Mouse (Mus musculus) liver, embryonic 13.5 days (tissue): ENCODE results near the gene Zfp872. TPM values are rescaled to one million over a fixed set of nuclear protein-coding genes. Genes with fewer than 3 reads are reported as not detected.

Experiments used
- ATAC-seq: fragments of 200-750 bp; cut with Nextera tagmentation; 2 replicates; pipeline ENCODE4 v1.8.0; 2017; ENCODE audit warnings: low read depth, mild to moderate bottlenecking, moderate number of reproducible peaks, moderate library complexity
- DNase-seq: peaks from one replicate; pipeline ENCODE4 v3.0.0; 2022
- H3K27ac ChIP-seq: fragments of 300-500 bp; sonication (generic); 2 replicates; pipeline ENCODE4 v1.5.1; 2015; ENCODE audit warnings: moderate library complexity, mild to moderate bottlenecking, inconsistent platforms
- H3K27me3 ChIP-seq: fragments of 300-500 bp; sonication (generic); 2 replicates; pipeline ENCODE4 v1.6.1; 2015; ENCODE audit warnings: mild to moderate bottlenecking, inconsistent platforms
- H3K36me3 ChIP-seq: fragments of 300-500 bp; sonication (generic); 2 replicates; pipeline ENCODE4 v1.6.1; 2015; ENCODE audit warnings: mild to moderate bottlenecking, inconsistent platforms
- H3K4me1 ChIP-seq: fragments of 300-500 bp; sonication (generic); replicated peaks from 2 replicates; pipeline ENCODE4 v1.6.1; 2015; ENCODE audit warnings: inconsistent platforms
- H3K4me2 ChIP-seq: fragments of 300-500 bp; sonication (generic); 2 replicates; pipeline ENCODE4 v1.6.1; 2015; ENCODE audit warnings: inconsistent platforms, mild to moderate bottlenecking, moderate library complexity
- H3K4me3 ChIP-seq: fragments of 300-500 bp; sonication (generic); replicated peaks from 2 replicates; pipeline ENCODE4 v1.5.1; 2015; ENCODE audit warnings: mild to moderate bottlenecking, inconsistent platforms
- H3K9ac ChIP-seq: fragments of 300-500 bp; sonication (generic); 2 replicates; pipeline ENCODE4 v1.6.1; 2015; ENCODE audit warnings: mild to moderate bottlenecking, inconsistent platforms
- H3K9me3 ChIP-seq: fragments of 300-500 bp; sonication (generic); replicated peaks from 2 replicates; pipeline ENCODE4 v1.6.1; 2016; ENCODE audit warnings: inconsistent platforms
- WGBS: fragments of 180-500 bp; shearing (Covaris S2); methylation state at CpG from one replicate; pipeline ENCODE4 v1.1.7; 2015; ENCODE audit not compliant: insufficient replicate concordance; 5-methylcytosine and 5-hydroxymethylcytosine counted together
- polyA plus RNA-seq: library from polyadenylated mRNA; unstranded; fragments of >200 nt; fragmentation: Nextera tagmentation; extraction: Ambion mirVana; gene quantifications from 2 replicates; pipeline ENCODE4 v1.2.1, GENCODE M21; 2015

Zfp872 gene
- polyA plus RNA-seq, 1 experiment from 2014 or later: not detected

DNA sequence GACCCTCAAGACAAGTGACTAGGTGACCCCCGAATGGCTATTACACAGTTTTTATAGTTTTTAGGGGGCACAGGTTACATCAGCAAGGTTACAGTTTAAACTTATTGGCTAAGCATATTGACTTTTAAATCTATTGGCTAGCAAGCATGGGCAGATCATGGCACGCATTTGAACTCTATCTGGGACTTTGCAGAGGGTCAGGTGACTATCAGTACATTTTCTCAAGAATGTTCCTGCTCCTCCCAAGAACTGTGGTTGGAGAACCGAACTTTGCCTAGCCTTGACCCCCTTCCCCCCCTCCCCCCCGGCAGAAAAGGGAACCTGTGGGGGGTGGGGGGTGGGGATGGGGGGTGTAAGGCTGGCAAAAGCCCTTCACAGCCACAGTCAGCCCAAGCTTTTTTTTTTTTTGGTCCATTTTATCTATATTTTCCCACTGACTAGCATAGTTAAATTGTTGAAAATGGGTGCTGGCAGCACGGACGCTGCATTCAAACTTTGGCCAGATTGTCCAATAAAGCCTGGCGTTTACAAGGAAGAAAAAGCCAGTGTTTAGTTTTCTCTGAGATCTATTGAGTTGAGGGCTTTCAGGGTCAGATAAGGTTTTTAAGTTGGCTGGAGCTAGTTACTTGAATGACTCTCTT lies 41.6 kb downstream of the Zfp872 start:
- peaks cover 29% of the 10 kb centered on the region for H3K4me1 ChIP-seq
- no peak overlapping the region for H3K4me3 ChIP-seq
- WGBS: 65% methylated on average over 7 of the region's 7 CpGs
- no peak overlapping the region for H3K4me2 ChIP-seq
- peaks cover 13% of the 10 kb centered on the region for H3K36me3 ChIP-seq
- ATAC-seq (no peak), DNase-seq (no peak)
- no peaks in the 10 kb centered on the region for H3K9me3 ChIP-seq
- H3K9ac ChIP-seq: no peak overlapping the region
- no peak overlapping the region for H3K27ac ChIP-seq
- no peaks in the 10 kb centered on the region for H3K27me3 ChIP-seq

- no peak overlapping the region for H3K4me3 ChIP-seq
Observed at GRCm38 (mm10) chr9:22230061-22230460, 42.2 kb downstream of the Zfp872 start.

GRCm38 (mm10) chr9:22230556-22230955 lies 42.7 kb downstream of the Zfp872 start:
- Histone ChIP-seq H3K9ac (no peak overlapping the region), H3K36me3 (peaks cover 22% of the 10 kb centered on the region), H3K4me2 (no peak overlapping the region), H3K4me3 (no peak overlapping the region), H3K27ac (no peak overlapping the region), H3K4me1 (peaks cover 25% of the 10 kb centered on the region), H3K9me3 (no peaks in the 10 kb centered on the region), H3K27me3 (no peaks in the 10 kb centered on the region)
- ATAC-seq: no peak
- no peak for DNase-seq

More at GRCm38 (mm10) chr9:22230061-22230460, 42.2 kb downstream of the Zfp872 start:
- H3K9me3 ChIP-seq: no peaks in the 10 kb centered on the region
- DNase-seq (no peak), ATAC-seq (no peak)
- no peak overlapping the region for H3K4me2 ChIP-seq
- H3K9ac ChIP-seq: no peak overlapping the region
- no peaks in the 10 kb centered on the region for H3K27me3 ChIP-seq
- WGBS: 71% methylated on average over 3 of the region's 3 CpGs
- H3K4me1 ChIP-seq: peaks cover 25% of the 10 kb centered on the region
- no peak overlapping the region for H3K27ac ChIP-seq
- H3K36me3 ChIP-seq: peaks cover 17% of the 10 kb centered on the region

- Histone ChIP-seq H3K9me3 (0 out of 2 replicates have a peak, but pooled peaks cover 4% of the 10 kb centered on the region), H3K36me3 (peaks cover 91% of the 10 kb centered on the region)
- 81% methylated on average over 4 of the region's 4 CpGs for WGBS
Observed at GRCm38 (mm10) chr9:22240001-22240400, 52.1 kb downstream of the Zfp872 start.

DNA sequence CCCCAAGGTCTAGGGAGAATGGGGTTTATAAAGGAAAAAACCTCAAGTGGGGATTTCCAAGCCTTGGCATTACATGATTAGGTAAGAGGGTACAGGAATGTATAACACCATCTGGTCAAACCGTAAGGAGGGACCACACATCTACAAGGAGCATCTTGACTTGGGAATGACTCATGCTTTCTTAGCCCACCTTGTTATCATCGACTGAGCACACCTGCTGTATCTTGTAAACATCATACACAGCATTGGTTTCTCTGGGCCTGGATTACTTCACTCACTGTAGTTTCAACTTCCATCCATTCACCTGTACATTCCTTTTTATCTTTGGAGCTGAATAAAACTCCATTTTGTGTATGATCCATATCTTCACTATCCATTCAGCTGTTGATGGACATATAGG lies 56.4 kb downstream of the Zfp872 start:
- no peak for ATAC-seq
- Histone ChIP-seq H3K27ac (no peak overlapping the region), H3K36me3 (peaks cover 74% of the 10 kb centered on the region), H3K4me1 (no peaks in the 10 kb centered on the region), H3K27me3 (no peaks in the 10 kb centered on the region), H3K9ac (no peak overlapping the region), H3K4me2 (no peak overlapping the region), H3K4me3 (no peak overlapping the region), H3K9me3 (peaks cover 10% of the 10 kb centered on the region; the same call in 1 of the 2 replicates)
- WGBS: 64% methylated on average over 2 of the region's 2 CpGs
- DNase-seq: no peak

More at GRCm38 (mm10) chr9:22240001-22240400, 52.1 kb downstream of the Zfp872 start:
- ATAC-seq (no peak), DNase-seq (no peak)
- no peak overlapping the region for H3K9ac ChIP-seq
- H3K4me2 ChIP-seq: no peak overlapping the region
- H3K27me3 ChIP-seq: no peaks in the 10 kb centered on the region
- H3K4me3 ChIP-seq: no peak overlapping the region
- H3K27ac ChIP-seq: no peak overlapping the region
- no peaks in the 10 kb centered on the region for H3K4me1 ChIP-seq

Other genes starting within 250 kb of the Zfp872 start
- gene Swsap1, start 232.3 kb upstream of the Zfp872 start, polyA plus RNA-seq: 2.1 and 2.6 TPM in 2 replicates
- gene Epor, start 224.6 kb upstream of the Zfp872 start, polyA plus RNA-seq: 143 and 144 TPM in 2 replicates
- gene Rgl3, start 198.6 kb upstream of the Zfp872 start, polyA plus RNA-seq: 0.15 and 0.46 TPM in 2 replicates
- gene Ccdc151, start 185.5 kb upstream of the Zfp872 start, polyA plus RNA-seq: 0.16 TPM in 1 of 2 replicates, not detected in the other
- gene Prkcsh, start 185.3 kb upstream of the Zfp872 start, polyA plus RNA-seq: 52.6 and 57.5 TPM in 2 replicates
- gene Elavl3, start 136.1 kb upstream of the Zfp872 start, polyA plus RNA-seq: 0.05 and 0.08 TPM in 2 replicates
- not detected in 2 replicates for gene Gm49318, start 116.8 kb upstream of the Zfp872 start, polyA plus RNA-seq
- 3.7 and 3.9 TPM in 2 replicates for gene Zfp653, start 116.7 kb upstream of the Zfp872 start, polyA plus RNA-seq
- 33.4 and 34.2 TPM in 2 replicates for gene Ecsit, start 102.7 kb upstream of the Zfp872 start, polyA plus RNA-seq
- gene Cnn1, start 88.9 kb upstream of the Zfp872 start, polyA plus RNA-seq: 1.9 and 3.6 TPM in 2 replicates
- gene Elof1, start 70.9 kb upstream of the Zfp872 start, polyA plus RNA-seq: 103 and 109 TPM in 2 replicates
- 184 and 187 TPM in 2 replicates for gene Acp5, start 52.4 kb upstream of the Zfp872 start, polyA plus RNA-seq
- 42.1 and 44.6 TPM in 2 replicates for gene Pigyl, start 31.2 kb upstream of the Zfp872 start, polyA plus RNA-seq
- gene Zfp809, start 37.6 kb downstream of the Zfp872 start, polyA plus RNA-seq: 6.6 and 8.7 TPM in 2 replicates
- 1.9 and 2.0 TPM in 2 replicates for gene Zfp599, start 71.8 kb downstream of the Zfp872 start, polyA plus RNA-seq
- 2.6 and 3.1 TPM in 2 replicates for gene Zfp810, start 119.6 kb downstream of the Zfp872 start, polyA plus RNA-seq
- 23.1 and 31.6 TPM in 2 replicates for gene Anln, start 201.1 kb downstream of the Zfp872 start, polyA plus RNA-seq
- gene 9530077C05Rik, start 223.4 kb downstream of the Zfp872 start, polyA plus RNA-seq: 1.7 and 2.0 TPM in 2 replicates